Mouse (Mus musculus): ENCODE measurements around the gene Clstn3.

DNA sequence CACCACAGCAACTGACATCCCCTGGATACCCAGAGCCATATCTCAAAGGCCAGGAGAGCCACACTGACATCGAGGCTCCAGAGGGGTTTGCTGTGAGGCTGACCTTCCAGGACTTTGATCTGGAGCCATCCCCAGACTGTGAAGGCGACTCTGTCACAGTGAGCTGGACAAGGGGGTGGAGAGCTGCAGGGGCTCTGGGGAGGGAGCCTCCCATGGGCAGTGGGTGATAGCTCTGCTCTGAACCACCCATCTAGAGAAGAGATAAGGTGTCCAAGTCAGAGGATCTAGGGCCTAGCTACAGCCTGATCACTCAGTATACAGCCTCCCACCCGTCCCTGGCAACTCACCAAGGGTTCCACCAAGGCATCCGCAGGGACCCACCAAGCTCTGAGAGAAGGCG is 29.3 kb upstream of the Clstn3 start:
- TF ChIP-seq TAL1 (IDR thresholded peaks at IDR 0.05; ENCODE audit: low read length): no peak
- TF ChIP-seq GATA1 (IDR thresholded peaks at IDR 0.05; ENCODE audit: low read length): no peak
